Mouse (Mus musculus): ENCODE measurements around the gene Ctnna3. TPM values are rescaled to one million over a fixed set of nuclear protein-coding genes. Genes with fewer than 3 reads are reported as not detected.

The Ctnna3 gene
- total and polyA plus RNA-seq, 3 experiments, result not detected

DNA sequence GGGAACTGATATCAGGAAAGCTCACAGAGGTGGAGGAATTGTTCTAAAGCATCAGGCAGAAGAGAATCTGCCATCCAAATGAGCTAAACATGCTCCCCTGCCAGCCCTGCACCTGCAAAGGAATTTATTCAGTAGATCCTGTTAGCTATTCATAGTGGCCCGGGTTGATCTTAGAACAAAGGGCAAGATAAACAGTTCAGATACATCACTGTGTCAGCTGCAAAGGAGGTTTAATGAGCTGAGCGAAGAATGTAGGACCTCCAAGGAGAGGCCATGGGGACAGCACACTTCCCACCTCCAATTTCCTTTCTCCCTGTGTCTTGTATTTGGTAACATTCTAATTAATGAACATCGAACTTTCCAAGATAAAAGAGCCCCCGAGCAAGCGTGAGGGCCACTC lies 1206.9 kb downstream of the Ctnna3 start:
- TF ChIP-seq CHD1 (IDR thresholded peaks at IDR 0.05; ENCODE audit: low read depth, low read length) (no peak), ZMIZ1 (IDR thresholded peaks at IDR 0.05; ENCODE audit: low read depth, low read length) (no peak)
- Histone ChIP-seq H3K79me2 (ENCODE audit: control insufficient read depth, insufficient read depth, low read length, poor library complexity) (no peaks in the 10 kb centered on the region), H3K9me3 (replicated peaks; ENCODE audit: insufficient read depth, low read length) (no peaks in the 10 kb centered on the region), H3K9ac (ENCODE audit: control insufficient read depth, low read depth, low read length, poor library complexity, severe bottlenecking) (no peak overlapping the region), H3K4me3 (ENCODE audit: control insufficient read depth in 1 of 2, insufficient read depth in 1 of 2, low read depth in 2 of 2, low read length in 2 of 2) (no peak overlapping the region), H3K4me1 (ENCODE audit: control insufficient read depth in 1 of 2, insufficient read depth in 2 of 2, low read length in 2 of 2) (no peaks in the 10 kb centered on the region), H3K27me3 (ENCODE audit: control insufficient read depth in 1 of 2, insufficient read depth in 2 of 2, low read length in 2 of 2) (no peaks in the 10 kb centered on the region), H3K36me3 (ENCODE audit: control insufficient read depth in 1 of 2, insufficient read depth in 2 of 2, low read length in 2 of 2) (no peaks in the 10 kb centered on the region), H3K27ac (ENCODE audit: control insufficient read depth, low read depth, low read length) (no peak overlapping the region)
- DNase-seq (ENCODE audit: low read depth, low spot score), result no peak

DNA sequence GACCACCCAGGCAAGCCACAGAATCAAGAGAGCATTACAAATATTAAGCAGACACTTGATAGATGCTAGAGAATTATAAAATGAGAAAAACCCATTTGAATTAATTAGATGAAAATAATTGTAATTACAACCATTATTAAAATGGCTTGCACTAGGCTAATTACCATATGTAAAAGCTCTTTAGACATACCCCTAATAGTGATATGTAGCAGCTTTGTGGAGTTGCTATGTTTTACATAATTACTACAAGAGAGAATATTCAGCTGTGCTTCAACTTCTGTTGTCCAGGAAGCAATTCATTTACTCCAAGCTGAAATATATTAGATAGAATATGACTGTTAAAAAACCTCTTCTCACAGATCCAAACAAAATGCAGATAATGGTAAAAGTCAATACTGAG lies 1209.2 kb downstream of the Ctnna3 start:
- no peak for DNase-seq (ENCODE audit: low read depth, low spot score)
- no peak for TF ChIP-seq ZKSCAN1 (IDR thresholded peaks at IDR 0.05; ENCODE audit: low read depth, low read length)
- TF ChIP-seq UBTF (IDR thresholded peaks at IDR 0.05; ENCODE audit: borderline replicate concordance, insufficient read depth, low read depth, low read length), result no peak
- no peak for TF ChIP-seq JUND (IDR thresholded peaks at IDR 0.05; ENCODE audit: low read depth, low read length)
- H3K27ac ChIP-seq (ENCODE audit: control insufficient read depth, low read depth, low read length), result no peak overlapping the region
- H3K9me3 ChIP-seq (replicated peaks; ENCODE audit: insufficient read depth, low read length), result no peaks in the 10 kb centered on the region
- no peak overlapping the region for H3K4me3 ChIP-seq (ENCODE audit: control insufficient read depth in 1 of 2, insufficient read depth in 1 of 2, low read depth in 2 of 2, low read length in 2 of 2)
- no peaks in the 10 kb centered on the region for H3K4me1 ChIP-seq (ENCODE audit: control insufficient read depth in 1 of 2, insufficient read depth in 2 of 2, low read length in 2 of 2)
- H3K9ac ChIP-seq (ENCODE audit: control insufficient read depth, low read depth, low read length, poor library complexity, severe bottlenecking), result no peak overlapping the region
- H3K36me3 ChIP-seq (ENCODE audit: control insufficient read depth in 1 of 2, insufficient read depth in 2 of 2, low read length in 2 of 2), result no peaks in the 10 kb centered on the region
- no peaks in the 10 kb centered on the region for H3K79me2 ChIP-seq (ENCODE audit: control insufficient read depth, insufficient read depth, low read length, poor library complexity)
- H3K27me3 ChIP-seq (ENCODE audit: control insufficient read depth in 1 of 2, insufficient read depth in 2 of 2, low read length in 2 of 2), result no peaks in the 10 kb centered on the region

DNA sequence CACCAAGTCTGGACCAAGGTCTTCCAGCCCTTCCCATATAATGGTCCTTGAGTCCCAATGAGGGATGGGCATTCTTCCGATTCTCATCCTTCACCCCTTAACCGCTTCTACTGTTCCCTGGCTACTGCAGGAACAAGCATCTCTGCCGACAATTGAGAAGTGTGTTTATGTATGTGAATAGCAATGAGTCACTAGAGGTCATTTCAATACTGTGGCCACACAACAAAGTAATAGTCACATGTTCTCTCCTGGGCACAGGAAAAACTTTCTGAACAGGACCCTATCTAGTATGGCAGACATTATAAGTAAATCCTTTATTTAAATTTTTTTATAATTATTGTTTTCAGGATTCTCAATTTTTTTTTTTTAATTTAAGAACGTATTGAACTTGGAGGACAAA lies 1211.2 kb downstream of the Ctnna3 start:
- Histone ChIP-seq H3K27ac (ENCODE audit: control insufficient read depth, low read depth, low read length) (no peak overlapping the region), H3K36me3 (ENCODE audit: control insufficient read depth in 1 of 2, insufficient read depth in 2 of 2, low read length in 2 of 2) (no peaks in the 10 kb centered on the region), H3K4me3 (ENCODE audit: control insufficient read depth in 1 of 2, insufficient read depth in 1 of 2, low read depth in 2 of 2, low read length in 2 of 2) (no peak overlapping the region), H3K9ac (ENCODE audit: control insufficient read depth, low read depth, low read length, poor library complexity, severe bottlenecking) (no peak overlapping the region), H3K4me1 (ENCODE audit: control insufficient read depth in 1 of 2, insufficient read depth in 2 of 2, low read length in 2 of 2) (no peaks in the 10 kb centered on the region), H3K27me3 (ENCODE audit: control insufficient read depth in 1 of 2, insufficient read depth in 2 of 2, low read length in 2 of 2) (no peaks in the 10 kb centered on the region), H3K79me2 (ENCODE audit: control insufficient read depth, insufficient read depth, low read length, poor library complexity) (no peaks in the 10 kb centered on the region), H3K9me3 (replicated peaks; ENCODE audit: insufficient read depth, low read length) (no peaks in the 10 kb centered on the region)
- no peak for DNase-seq (ENCODE audit: low read depth, low spot score)
- TF ChIP-seq BHLHE40 (IDR thresholded peaks at IDR 0.05; ENCODE audit: borderline replicate concordance, low read depth, low read length), result no peak
- TF ChIP-seq E2F4 (IDR thresholded peaks at IDR 0.05; ENCODE audit: borderline replicate concordance, low read depth, low read length), result no peak
- no peak for TF ChIP-seq ZNF384 (IDR thresholded peaks at IDR 0.05; ENCODE audit: low read depth, low read length)
- TF ChIP-seq MAFK (IDR thresholded peaks at IDR 0.05; ENCODE audit: borderline replicate concordance, low read depth, low read length), result no peak
- no peak for TF ChIP-seq UBTF (IDR thresholded peaks at IDR 0.05; ENCODE audit: borderline replicate concordance, insufficient read depth, low read depth, low read length)
- no peak for TF ChIP-seq MAZ (IDR thresholded peaks at IDR 0.05; ENCODE audit: low read depth, low read length)
- no peak for TF ChIP-seq TAL1 (IDR thresholded peaks at IDR 0.05; ENCODE audit: low read length)
- TF ChIP-seq CHD2 (IDR thresholded peaks at IDR 0.05; ENCODE audit: low read length), result no peak
- no peak for TF ChIP-seq SIN3A (IDR thresholded peaks at IDR 0.05; ENCODE audit: low read length)
